Mouse (Mus musculus) inflammation-experienced regulatory T-cells, adult 6 months (primary cell): ENCODE data around the gene Gm15737. TPM values are rescaled to one million over a fixed set of nuclear protein-coding genes. Genes with fewer than 3 reads are reported as not detected.

Source experiments
- ATAC-seq: one replicate; pipeline ENCODE4 v1.8.0; 2017
- polyA plus RNA-seq, 3 experiments: library from polyadenylated mRNA; unstranded; fragments of 100-300 nt; shearing (Covaris generic); gene quantifications; one replicate each; pipeline ENCODE4 v1.2.1; 2017

Gene Gm15737
- polyA plus RNA-seq, result not detected

- ATAC-seq, result no peak
Measured at GRCm38 (mm10) chr6:92869089-92869581, at the start of gene Gm15737. TSS of gene Gm15737 (plus strand) at chr6:92869357.

DNA sequence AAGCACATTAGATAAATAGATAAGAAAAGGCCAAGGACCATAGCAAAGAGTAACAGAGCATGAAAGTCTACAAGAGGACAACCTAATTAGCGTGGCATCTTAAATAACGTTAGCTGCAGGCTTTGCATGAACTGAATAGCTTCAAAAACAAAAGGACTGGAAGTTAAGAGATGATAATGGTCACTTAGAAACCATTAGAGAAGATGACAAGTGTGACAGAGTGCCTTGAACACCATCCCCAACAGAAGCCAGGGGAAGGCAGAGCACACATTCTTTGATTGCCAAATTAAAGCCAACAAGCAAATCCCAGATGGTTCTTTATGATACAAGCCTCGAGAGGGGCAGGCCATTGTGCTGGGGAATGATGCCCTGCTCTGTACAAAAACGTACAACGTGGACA, 47.6 kb upstream of the Gm15737 start:
- no peak for ATAC-seq

DNA sequence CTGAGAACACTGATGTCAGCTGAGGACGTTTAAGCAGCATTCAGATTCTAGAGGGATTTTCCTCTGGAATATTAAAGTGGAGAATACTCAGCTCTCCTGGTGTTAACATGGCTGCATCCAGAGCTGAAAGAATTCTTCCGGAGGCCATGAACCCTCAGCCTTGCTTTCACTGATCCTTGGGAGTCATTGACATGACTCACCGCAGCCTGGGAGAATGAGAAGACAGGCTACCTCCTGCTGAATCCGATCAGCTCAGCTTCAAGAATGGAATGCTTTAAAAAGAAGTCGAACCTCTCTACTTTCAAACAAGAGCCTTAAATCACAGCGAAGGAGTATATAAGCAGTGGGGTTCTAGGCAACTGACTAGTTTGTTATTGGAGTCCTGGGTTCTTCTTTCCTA, 47.2 kb upstream of the Gm15737 start:
- ATAC-seq, result no peak

GRCm38 (mm10) chr6:92823991-92824390, 45.2 kb upstream of the Gm15737 start:
- ATAC-seq, result no peak

DNA sequence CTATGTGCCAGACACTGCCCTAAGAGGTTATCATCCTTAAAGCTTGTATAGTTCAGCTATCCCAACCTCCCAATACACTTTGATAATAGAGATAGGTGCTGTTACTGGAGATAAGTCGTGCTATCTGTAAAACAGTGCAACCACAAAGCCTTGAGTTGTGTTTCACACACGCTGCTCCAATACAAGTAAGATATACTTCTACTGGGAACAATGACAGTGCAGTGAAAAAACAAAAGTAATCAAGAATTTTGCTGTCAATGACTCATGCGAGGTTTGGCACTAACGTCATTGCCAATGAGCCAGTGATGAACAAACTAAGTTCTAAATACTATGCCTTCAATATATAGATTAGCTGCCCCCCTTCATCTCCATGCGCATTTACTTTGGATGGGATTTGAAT, 42.6 kb upstream of the Gm15737 start:
- no peak for ATAC-seq

- ATAC-seq, result no peak
Measured at GRCm38 (mm10) chr6:92827360-92827759, 41.8 kb upstream of the Gm15737 start.

- ATAC-seq, result no peak
Measured at GRCm38 (mm10) chr6:92829148-92829547, 40.0 kb upstream of the Gm15737 start.

GRCm38 (mm10) chr6:92831106-92831505, 38.1 kb upstream of the Gm15737 start:
- ATAC-seq, result no peak

- no peak for ATAC-seq
Measured at GRCm38 (mm10) chr6:92842000-92842399, 27.2 kb upstream of the Gm15737 start.

- ATAC-seq, result no peak
Measured at GRCm38 (mm10) chr6:92843474-92843873, 25.7 kb upstream of the Gm15737 start.

- ATAC-seq, result no peak
Measured at GRCm38 (mm10) chr6:92845898-92846297, 23.3 kb upstream of the Gm15737 start.

- no peak for ATAC-seq
Measured at GRCm38 (mm10) chr6:92846614-92847013, 22.5 kb upstream of the Gm15737 start.

DNA sequence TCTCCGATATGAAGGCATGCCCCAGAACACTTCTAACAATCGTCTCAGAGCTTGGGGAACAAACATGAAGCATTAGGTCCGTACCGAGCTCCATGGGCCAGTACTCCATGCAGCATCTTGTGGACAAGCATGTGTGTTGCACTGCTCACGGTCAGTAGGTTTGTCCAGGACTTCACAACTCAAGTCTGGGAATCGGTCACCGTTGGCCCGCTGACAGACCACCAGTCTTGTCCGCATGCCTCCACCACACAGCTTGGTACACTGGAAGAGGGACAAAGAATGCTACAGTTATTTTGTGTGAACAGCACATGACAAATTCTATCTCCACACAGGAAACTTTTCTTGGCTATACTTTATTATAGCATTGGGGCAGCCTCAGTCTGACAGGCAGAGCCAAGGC, 19.9 kb upstream of the Gm15737 start:
- no peak for ATAC-seq

- ATAC-seq, result no peak
Measured at GRCm38 (mm10) chr6:92850250-92850649, 18.9 kb upstream of the Gm15737 start.

- ATAC-seq, result no peak
Measured at GRCm38 (mm10) chr6:92854873-92855272, 14.3 kb upstream of the Gm15737 start.

DNA sequence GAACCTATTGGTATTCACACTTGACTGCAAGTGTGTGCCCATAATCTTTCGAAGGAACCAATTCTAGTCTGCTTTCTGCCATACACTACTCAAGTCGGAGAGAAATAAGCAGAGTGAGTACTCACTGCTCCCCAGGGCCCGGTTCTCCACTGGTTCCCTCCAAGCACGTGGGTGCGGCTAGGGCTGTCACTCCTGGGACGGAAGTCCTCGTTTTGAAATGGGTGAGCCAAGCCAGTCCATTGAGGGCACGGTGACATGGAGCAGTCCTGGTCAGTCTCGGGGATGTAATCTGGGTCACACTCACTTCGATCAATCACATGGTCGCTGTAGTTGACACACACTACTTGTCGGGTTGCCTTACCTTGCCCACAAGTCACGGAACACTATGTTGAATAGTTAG, 11.4 kb upstream of the Gm15737 start:
- no peak for ATAC-seq

DNA sequence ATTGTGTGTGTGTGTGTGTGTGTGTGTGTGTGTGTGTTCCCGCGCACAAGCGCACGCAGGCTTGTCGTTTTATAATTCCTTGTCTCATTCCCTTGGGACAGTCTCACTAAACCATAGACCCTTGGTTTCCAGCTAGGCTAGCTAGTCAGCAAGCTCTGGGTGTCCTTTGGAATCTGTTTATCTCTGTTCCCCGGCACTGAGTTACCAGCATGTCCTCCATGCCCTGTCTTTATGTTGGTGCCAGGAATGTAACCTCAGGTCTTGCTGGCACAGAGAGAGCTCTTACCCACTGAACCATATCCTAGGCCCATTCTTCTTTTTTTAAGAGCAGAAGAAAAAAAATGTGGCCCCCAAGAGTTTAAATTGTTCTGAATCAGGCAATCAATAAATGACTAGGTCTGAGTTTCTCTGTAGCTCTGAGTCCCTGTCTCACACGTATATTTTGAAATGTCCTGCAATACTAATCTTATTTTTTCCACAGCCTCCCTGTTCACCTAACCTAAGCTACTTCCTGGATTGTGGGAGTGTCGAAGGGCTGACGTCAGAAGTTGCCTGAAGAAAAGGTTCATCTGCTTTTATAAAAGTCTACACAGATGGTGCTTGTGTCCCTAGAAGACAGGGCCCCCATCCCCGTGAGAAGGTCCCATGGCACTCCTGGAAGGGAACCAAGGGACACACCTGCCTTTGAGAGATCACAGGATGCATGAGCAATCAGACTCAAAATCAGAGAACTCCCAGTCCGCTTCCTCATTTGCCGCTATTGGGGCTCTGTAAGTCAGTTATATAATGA, 10.2 kb upstream of the Gm15737 start:
- no peak for ATAC-seq

DNA sequence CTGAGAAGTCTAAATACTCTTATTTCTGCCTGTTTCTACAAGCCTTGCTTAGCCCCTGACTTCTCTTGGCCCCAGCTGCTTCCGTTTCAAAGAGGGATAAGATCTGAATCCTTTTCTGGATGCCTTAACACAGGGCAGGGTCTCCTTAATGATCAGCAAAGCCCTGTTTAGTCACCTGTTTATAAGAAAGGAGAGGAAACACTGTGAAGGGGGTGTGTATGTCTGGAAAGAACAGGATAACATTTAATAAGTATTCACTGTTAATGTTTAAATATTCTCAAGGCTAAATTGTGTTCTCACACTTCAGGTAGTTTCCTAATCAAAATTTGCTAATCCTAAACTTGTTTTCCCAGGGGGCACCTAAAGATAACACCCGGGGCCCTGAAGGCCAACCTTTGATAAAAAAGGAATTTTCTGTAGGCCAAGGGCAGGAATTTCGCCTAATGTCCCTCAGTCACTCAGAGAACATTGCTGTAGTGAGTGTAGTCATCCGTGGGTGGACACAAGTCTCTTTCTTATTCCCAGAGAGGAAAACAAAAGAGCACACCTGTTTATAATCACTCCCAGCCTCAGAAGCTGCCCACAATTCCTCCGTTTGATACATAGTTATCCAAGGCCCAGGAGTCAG, 8.8 kb upstream of the Gm15737 start:
- ATAC-seq, result no peak

DNA sequence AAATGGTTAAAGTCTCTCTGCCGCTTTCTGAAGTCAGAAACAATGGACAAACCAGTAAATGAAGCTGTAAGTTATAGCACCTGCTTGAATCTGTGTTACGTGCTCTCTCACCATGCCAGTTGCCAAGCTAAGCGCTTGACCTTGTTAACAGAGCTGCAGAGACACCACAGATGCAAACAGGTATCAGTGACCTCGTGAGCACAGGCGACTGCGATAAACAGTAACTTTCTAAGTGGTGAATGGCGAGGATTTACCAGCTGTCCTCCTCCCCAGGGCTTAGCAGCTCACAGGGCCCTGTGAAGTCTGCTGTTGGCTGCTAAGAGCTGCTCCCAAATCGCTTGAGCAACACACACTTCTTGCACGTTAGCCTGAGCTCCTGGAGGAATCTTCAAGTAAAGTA, 6.6 kb upstream of the Gm15737 start:
- no peak for ATAC-seq

DNA sequence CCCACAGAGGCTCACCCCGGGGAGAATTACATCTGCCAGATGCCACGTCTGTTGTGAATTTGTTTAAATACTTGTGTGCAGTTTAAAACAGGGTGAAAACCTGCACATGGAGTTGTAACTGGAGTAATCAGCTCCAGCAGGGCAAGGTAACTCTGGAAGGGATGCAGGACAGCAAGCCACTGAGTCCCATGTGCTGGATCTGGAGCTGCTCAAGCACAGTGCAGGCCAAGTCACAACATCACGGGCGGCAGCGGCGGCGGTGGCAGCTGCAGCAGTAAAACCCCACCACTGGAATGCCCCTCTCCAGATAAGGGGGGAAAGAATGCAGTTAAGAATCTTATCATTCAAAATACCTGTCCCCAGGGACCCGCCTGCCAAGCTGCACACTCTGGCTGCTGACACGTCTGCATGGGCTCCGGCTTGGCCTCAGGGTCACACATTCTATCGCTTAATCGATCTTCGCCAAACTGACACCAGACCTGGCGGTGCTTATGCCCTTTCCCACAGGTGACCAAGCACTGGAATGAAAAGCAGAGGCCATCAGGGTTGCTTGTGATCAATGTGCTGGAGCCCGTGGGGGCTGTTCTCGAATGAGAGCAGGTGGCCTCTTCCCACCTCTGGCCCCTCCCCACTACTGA, 544 bp downstream of the Gm15737 start:
- no peak for ATAC-seq

GRCm38 (mm10) chr6:92871813-92872212, 2.7 kb downstream of the Gm15737 start:
- no peak for ATAC-seq

DNA sequence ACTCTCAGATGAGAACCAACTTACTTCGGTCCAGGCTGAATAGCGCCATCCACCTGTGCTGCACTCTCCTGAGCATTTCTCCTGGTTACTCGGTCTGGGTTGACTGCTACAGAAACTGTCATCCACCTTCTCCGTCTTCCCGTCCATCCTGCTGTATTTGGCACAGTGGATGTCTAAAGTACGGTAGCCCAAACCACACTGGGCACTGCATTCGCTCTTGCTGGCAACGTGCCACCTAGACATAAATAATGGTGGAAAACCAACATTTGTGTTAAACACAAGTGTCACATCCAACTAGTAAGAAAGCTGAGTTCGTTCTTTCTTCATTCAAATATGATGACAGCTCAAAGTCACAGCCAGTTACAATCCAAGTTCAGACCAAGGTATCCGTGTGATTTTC, 3.6 kb downstream of the Gm15737 start:
- ATAC-seq, result no peak

- no peak for ATAC-seq
Measured at GRCm38 (mm10) chr6:92874854-92875253, 5.7 kb downstream of the Gm15737 start.

DNA sequence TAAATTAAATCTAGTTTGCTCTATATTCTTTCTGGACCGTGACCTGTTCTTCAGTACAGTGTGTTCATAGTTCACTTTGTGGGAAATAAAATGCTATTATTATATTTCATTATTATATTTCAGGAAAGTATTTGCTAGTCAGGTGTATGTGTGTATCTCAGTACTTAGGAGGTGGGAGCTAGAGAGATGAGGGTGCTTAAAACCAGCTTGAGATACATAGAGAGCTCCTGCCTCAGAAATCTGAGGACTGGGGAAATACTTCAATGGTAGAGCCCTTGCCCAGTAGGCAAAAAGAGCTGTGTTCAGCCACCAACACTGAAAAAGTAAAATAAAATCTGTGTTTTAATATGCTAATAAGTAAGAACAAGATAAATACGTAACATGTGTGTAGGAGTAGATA, 6.2 kb downstream of the Gm15737 start:
- ATAC-seq, result no peak
